In genomic region chr7:125812721-125813120, GRCm38 (mm10) we compare ENCODE assay signal across 15 mouse cellular contexts.
"Had no signal": no experiment of that assay in that cellular context is flagged by ENCODE, and none has a peak within 500 bp of the region (broad histone marks: within the 10 kb centered on the region; RNA-seq: fewer than 3 reads in every experiment).

No protein-coding gene starts in this region.

- DNase-seq: heart, postnatal 10 days; heart, postnatal 36 days; heart, postnatal 4 days; kidney, adult 11 months; kidney, adult 18-20 months; kidney, adult 2 months; kidney, adult 8-10 months; kidney, adult 9 months; kidney, postnatal 10 days; kidney, postnatal 14 days; kidney, postnatal 25 days; kidney, postnatal 36 days; kidney, postnatal 4 days; layer of hippocampus, adult 9-11 months; layer of hippocampus, postnatal 36 days had no signal
